Mouse (Mus musculus): ENCODE results near the gene Mrpl45.
A peak's percentile ranks its signal among the peaks of the same experiment; 100 is the strongest.

Gene Mrpl45

GRCm38 (mm10) chr11:97333896-97334295 lies 18.4 kb downstream of the Mrpl45 start:
- DNase-seq (ENCODE audit: low spot score) = no peak

- no peak for DNase-seq (ENCODE audit: low spot score)
These were observed 18.9 kb downstream of the Mrpl45 start for GRCm38 (mm10) chr11:97334400-97334799.

DNA sequence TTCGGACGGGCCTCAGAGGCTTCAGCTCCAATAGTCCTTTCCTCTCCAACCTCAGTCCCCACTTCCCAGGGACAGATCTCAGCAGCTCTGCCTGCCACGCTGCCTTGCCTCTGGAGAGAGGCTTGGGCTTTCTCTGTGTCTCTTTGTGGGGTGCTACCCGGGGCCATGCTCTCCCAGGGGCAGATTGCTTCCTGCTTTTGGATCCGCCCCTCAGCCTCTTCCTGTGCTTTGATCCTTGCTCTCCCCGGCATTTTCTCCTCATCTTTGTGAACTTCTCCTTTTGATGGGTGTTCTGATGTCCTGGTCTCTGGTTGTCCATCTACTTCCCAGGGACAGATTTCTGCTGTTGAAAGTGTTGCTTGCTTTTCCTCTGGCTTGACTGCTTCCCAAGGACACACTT lies 20.7 kb downstream of the Mrpl45 start:
- no peak for DNase-seq (ENCODE audit: low spot score)

- no peak for DNase-seq (ENCODE audit: low spot score)
These were observed 21.3 kb downstream of the Mrpl45 start for GRCm38 (mm10) chr11:97336751-97337345.

- DNase-seq (ENCODE audit: low spot score) = no peak
These were observed 21.8 kb downstream of the Mrpl45 start for GRCm38 (mm10) chr11:97337363-97337762.

- no peak for DNase-seq (ENCODE audit: low spot score)
These were observed 22.9 kb downstream of the Mrpl45 start for GRCm38 (mm10) chr11:97338302-97338976.

DNA sequence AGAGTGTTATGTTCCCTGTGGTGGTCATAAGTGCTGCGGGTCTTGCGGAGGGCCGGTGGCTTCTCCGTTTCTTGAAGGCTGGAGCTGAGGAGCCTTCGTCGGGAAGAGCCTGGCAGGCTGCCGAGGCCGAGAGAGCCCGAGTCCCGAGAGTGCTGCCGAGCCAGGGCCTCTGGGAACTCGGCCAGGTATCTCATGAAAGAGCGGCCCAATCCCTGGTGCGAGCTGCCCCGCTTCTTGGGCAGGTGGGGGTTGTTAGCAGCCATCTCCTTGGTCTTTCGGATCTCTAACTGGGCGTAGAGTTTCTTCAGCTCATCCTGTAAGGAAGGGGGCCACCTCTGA lies 23.4 kb downstream of the Mrpl45 start:
- DNase-seq (ENCODE audit: low spot score) = no peak

GRCm38 (mm10) chr11:97343175-97343574 lies 27.7 kb downstream of the Mrpl45 start:
- no peak for DNase-seq (ENCODE audit: low spot score)

DNA sequence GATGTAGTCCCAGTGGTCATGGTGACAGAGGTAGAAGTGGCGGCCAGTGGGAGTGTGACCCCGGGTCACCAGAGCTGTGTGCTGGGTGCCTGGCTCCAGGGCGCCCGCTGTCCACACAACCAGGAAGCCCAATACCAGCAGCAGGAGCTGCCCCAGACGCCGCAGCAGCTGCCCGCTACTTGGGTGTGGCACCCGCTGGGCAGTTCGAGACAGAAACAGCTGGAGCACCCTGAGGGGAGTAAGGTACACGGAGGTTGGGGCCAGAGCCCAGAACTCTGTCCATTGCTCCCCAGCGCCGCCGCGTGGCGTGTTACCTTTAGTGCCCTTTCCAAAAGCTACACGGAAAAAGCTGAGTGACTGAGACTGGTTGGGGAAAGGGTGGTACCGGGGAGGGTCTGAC lies 28.1 kb downstream of the Mrpl45 start:
- no peak for DNase-seq (ENCODE audit: low spot score)

- DNase-seq (ENCODE audit: low spot score) = no peak
These were observed 29.9 kb downstream of the Mrpl45 start for GRCm38 (mm10) chr11:97345446-97345845.

DNA sequence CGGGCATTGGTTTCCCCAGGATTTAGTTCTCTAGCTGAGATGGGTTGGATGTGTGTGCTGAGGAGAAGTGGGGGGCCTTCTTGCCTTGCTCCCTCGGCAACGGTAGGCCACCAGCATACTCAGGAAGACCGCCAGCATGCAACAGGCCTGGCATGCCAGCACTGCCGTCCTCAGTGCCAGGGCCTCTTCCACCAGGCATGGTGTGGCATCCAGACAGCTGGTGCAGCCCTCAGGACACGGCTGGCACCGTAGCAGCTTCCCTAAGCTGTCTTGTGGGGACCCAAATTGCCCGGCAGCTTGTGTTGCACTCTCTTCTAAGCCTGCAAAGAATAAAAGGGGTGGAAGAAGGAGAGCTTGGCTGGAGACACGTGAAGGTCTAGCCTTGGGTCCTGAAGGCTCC lies 30.9 kb downstream of the Mrpl45 start:
- no peak for DNase-seq (ENCODE audit: low spot score)

DNA sequence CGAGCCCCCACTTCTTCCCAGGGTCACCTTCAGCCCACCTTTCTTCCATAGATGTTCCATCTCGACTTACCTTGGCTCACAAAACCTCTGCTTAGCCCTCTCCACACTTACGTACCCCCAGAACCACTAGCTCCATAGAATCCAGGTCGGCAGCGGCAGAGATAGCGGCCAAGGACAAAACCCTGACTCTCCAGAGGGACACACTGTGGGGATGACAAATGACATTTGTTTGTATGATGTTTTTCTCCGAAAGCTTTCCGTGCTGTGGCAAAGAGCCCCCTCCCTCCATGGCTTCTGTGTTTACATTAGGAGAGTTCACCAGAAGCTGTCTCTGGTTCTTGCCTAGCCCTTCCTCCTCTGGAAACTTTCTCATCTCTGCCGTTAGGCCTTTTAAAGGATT lies 31.8 kb downstream of the Mrpl45 start:
- DNase-seq (ENCODE audit: low spot score) = no peak

GRCm38 (mm10) chr11:97350035-97350434 lies 34.5 kb downstream of the Mrpl45 start:
- DNase-seq (ENCODE audit: low spot score) = peak; percentile 60

DNA sequence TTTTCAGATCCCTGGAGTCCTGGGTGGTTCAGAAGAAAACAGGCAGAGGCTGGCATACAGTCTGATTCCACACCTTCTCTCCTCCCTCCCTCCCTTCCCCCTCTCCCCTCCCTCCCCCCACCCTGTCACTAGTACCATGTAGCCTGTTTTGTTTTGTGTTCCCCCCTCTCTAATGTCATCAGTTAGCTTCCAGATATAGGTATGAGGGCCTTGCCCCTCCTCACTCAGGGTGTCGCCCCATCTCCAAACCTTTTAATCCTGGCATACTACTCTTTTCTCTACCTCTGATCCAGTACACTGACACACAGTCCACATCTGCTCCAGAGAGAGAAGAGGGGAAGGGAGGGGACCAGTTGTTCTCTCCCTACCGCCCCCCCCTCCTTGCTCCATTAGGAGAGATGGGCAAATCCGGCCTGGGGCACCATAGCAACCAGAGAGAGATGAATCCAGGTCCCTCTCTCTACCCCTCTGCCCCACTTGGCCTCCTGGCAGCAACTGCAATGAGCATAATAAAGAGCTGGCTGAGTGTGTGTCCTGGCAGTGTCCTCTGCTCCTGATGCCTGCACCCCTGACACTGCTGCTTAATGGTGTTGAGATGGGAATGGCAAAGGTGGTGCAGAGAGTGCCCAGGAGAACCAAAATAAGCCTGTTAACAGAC lies 36.6 kb downstream of the Mrpl45 start, which contains the start of gene Gpr179:
TSS of gene Gpr179 (minus strand) at position 51 of the 658 bp plus-strand sequence.
- DNase-seq (ENCODE audit: low spot score) = no peak

DNA sequence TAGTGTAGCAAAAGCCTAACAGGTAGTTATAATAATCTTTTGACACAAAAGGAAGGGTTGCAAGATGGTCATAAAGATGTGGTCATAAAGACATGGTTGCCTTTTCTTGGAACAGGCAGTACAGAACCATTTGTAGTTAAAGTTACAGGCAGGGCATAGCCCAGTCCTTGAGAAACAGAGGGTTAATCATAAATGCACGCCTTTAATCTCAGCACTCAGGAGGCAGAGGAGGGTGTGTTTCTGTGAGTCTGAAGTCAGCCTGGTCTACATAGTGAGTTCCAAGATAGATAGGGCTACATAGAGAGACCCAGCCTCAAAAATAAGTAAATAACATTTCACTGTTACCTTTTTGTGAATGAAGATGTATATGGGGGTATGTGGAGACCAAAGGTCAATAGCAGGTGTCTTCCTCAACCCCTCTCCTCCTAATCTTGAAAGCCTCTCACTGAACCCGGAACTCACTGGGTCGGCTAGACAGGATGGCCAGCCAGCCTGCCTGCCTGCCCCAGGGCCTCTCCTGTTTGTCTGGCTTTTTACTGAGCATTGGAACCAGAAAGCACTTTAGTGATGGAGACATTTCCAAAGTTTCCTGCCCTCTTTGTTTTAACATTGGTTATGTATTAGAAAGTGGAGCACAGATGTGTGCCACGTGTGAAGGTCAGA lies 37.5 kb downstream of the Mrpl45 start:
- DNase-seq (ENCODE audit: low spot score) = no peak

DNA sequence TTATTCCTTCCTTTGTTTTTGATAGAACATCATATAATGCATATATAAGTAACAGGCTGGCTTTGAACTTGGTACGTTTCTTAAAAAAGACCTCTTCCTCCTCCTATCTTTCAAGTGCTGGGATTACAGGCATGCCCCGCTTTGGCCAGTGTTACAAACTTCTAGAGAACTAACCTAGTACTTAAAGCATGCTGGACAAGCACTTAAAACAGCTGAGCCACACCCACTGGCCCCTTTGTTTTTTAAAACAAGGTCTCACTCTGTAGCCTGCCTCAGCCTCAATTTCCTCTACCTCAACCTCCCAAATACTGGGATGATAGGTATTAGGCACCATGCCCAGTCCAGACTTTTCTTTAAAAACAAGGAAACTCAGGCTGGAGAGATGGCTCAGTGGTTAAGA lies 39.1 kb downstream of the Mrpl45 start:
- no peak for DNase-seq (ENCODE audit: low spot score)

DNA sequence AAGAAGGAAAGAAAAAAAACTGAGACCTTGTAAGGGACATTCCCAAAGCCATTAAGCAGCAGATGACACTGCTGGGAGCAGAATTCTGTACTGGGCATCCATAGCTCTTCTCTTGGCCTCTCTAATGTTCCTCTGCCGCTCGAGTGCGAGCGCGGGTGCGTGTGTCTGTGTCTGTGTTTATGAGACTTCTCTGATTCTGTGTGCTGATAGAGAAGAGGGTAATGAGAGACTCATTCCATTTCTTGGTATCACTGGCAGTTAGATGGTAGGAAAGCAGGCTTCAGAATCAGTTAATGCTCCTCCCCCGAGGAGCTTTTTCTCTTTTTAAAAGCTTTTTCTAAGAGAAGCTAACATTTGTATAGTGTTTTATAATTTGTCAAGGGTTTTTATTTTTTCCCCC lies 39.7 kb downstream of the Mrpl45 start:
- no peak for DNase-seq (ENCODE audit: low spot score)

DNA sequence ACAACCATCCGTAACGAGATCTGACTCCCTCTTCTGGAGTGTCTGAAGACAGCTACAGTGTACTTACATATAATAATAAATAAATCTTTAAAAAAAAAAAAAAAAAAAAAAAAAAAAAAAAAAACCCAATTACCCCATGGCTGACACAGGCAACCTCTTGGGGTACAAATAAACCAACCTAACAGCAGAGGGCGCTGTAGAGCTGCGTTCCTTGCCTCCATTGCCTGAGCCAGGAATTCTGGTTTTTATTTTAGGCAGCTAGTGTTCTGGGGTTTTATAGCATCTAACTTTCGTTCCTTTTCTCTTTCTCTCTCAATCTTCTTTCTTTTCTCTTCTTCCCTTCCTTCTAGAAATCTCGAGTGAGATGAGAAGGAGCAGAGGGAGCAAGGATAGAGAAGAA lies 42.1 kb downstream of the Mrpl45 start:
- peak; percentile 55 for DNase-seq (ENCODE audit: low spot score)

DNA sequence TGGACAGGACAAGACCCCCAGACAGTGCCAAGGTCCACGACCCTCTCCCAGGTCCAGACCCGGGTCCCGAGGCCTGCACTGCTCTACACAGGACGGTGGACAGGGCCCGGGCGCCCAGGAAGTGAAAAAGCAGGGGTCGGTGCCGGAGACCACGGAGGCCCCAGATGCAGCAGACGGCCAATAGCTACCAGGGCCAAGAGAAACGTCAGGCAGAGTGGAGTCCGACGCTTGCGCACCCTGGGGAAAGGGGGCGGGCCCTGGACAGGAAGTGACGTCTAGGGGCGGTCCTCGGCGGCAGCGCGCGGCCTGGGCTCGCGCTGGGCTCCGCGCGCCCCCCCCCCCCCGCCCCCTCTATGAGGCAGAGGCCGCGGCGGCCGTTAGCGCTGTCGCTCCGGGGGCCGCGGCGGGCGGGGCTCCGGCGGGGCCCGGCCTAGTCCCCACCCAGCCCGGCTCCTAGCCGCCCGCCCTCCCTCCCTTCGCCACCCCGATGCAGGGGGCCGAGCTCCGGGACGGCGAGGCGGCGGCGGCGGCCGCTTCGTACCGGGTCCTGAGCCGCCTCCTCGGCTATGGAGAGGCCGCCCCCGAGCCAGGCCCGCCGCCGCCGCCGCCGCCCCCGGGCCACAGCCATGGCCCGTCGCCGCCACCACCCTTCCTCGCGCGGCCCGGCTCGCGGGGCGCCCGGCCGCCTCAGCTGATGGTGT lies 46.6 kb downstream of the Mrpl45 start, which contains the start of gene Socs7:
TSS of gene Socs7 (plus strand) at position 604 of the 701 bp plus-strand sequence.
- peak; percentile 78 for DNase-seq (ENCODE audit: low spot score)

DNA sequence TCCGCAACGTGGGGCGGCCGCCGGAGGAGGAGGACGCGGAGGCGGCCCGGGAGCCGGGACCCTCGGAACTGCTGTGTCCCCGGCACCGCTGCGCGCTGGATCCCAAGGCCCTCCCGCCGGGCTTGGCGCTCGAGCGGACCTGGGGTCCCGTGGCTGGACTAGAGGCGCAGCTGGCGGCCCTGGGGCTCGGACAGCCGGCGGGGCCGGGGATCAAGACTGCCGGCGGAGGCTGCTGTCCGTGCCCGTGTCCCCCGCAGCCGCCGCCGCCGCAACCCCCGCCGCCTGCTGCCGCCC lies 47.1 kb downstream of the Mrpl45 start:
- no peak for DNase-seq (ENCODE audit: low spot score)

DNA sequence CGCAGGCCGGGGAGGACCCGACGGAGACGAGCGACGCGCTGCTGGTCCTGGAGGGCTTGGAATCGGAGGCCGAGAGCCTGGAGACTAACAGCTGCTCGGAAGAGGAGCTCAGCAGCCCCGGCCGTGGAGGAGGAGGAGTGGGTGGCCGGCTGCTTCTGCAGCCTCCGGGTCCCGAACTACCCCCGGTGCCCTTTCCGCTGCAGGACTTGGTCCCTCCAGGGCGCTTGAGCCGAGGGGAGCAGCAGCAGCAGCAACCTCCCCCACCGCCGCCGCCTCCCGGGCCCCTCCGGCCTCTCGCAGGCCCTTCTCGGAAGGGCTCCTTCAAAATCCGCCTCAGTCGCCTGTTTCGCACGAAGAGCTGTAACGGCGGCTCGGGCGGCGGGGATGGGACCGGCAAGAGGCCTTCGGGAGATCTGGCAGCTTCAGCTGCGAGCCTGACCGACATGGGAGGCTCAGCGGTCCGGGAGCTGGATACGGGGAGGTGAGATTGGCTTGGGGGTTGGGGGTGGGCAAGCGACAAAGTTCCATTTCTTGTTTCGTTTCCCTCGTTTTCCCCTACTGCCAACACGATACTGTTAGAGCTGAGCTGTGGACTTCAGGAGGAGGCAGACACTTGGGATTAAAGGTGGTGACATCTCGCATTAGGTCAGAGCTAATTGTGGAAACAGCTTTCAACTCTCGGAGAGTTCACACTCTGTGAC lies 47.6 kb downstream of the Mrpl45 start:
- no peak for DNase-seq (ENCODE audit: low spot score)

GRCm38 (mm10) chr11:97363644-97363995 lies 48.1 kb downstream of the Mrpl45 start:
- no peak for DNase-seq (ENCODE audit: low spot score)

Data from layer of hippocampus, adult 9-10 months (tissue).